Mouse (Mus musculus): Measurements from ENCODE around the gene Asphd1.

The Asphd1 gene

DNA sequence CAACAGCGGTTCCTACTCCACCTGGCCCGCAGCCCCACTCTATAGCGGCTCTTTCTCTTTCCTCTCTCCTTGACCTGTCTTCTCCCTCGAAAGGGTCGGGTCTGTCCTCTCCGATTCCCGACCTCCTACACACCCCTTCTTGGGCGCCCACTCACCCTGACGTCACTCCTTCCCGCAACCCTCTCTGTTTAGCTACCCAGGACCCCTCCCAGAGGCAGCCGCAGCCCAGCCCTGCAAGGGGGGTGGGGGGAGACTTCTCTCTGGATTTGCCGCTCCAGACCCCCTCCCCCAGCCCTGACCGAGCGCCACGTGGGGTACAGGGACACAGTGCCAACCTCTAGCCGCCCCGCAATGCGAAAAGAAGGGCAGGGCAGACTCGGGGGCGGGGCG, at the start of gene Asphd1:
TSS of gene Asphd1 (minus strand) at position 180 of the 390 bp plus-strand sequence.
- no peak for DNase-seq (ENCODE audit: low spot score)

DNA sequence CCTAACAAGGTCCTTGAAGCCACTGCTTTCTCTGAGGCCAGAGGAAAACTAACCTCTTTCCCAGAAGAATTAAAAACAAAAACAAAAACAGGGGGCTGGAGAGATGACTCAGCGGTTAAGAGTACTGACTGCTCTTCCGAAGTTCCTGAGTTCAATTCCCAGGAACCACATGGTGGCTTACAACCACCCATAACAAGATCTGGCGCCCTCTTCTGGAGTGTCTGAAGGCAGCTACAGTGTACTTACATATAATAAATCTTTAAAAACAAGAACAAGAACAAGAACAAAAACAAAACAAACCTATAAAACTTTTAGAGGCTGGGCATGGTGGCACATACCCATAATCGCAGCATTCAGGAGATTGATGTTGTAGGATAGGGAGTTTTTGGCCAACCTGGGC, 47.1 kb upstream of the Asphd1 start:
- no peak for DNase-seq (ENCODE audit: low spot score)

GRCm38 (mm10) chr7:126988816-126989215, 39.4 kb upstream of the Asphd1 start:
- no peak for DNase-seq (ENCODE audit: low spot score)

DNA sequence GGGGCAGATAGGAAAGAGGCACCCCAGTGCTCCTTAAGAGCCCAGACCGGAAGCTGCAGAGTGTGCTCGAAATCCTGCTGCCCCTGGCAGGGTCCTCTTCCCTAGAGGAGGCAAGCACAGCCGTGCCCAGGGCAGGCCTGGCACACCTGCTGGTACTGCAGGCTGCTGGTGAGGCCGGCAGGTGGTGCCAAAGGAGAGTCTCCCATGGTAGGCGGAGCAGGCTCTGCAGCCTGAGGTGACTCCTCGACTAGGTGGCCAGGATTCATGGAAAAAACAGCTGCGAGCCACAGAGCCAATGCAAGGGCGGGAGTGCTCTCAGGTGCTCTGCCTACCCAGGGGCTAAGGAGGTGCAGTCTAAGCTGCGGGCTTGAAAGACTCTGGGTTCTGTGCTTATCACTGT, 36.9 kb upstream of the Asphd1 start:
- no peak for DNase-seq (ENCODE audit: low spot score)

DNA sequence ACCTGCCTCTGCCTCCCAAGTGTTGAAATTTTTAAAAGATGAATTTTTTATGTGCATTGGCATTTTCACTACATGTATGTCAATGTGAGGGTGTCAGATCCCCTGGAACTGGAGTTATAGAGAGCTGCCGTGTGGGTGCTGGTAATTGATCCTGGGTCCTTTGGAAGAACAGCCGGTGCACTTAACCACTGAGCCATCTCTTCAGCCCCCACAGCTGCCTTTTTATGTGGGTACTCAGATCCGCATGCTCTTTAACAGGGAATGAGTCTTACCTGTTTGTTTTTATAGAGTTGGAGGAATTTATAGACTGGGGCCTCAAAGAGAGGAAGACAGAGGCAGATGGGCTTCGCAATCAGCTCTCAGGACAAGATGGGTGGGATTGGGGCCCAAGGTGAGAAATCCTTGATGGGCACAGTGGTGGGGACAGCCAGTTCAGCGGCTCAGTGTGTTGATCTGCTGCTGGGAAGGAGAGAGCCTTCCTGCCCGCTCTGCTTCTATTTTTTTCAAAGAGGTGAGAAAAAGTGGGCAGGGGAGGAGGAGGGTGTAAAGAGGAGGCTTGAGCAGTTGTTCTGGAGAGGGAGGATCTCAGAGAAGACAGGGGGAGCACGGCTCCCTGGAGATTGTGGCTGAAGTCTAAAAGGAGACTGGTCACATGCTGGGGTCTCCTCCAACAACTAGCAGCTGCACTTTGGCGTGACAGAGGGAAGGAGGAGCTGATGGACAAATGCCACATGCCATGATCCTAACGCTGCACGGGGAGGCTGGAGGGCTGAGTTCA, 35.5 kb upstream of the Asphd1 start:
- no peak for DNase-seq (ENCODE audit: low spot score)

GRCm38 (mm10) chr7:126983113-126983512, 33.7 kb upstream of the Asphd1 start:
- DNase-seq (ENCODE audit: low spot score): no peak

DNA sequence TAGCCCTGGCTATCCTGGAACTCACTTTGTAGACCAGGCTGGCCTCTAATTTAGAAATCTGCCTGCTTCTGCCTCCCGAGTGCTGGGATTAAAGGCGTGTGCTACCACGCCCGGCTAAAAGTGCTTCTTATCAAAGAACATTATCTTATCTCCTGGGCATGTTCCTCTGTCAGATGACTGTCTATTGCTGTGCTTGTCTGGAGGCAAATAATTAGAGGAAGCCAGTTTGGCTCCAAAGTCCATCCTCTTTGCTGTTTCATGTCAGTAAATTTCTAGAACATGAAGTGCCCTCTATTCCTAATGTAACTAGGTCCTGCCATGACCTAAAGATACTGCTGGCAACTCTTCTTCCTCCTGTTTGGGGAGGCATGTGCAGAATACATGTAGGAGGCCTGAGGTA, 32.7 kb upstream of the Asphd1 start:
- no peak for DNase-seq (ENCODE audit: low spot score)

- no peak for DNase-seq (ENCODE audit: low spot score)
These were observed 32.2 kb upstream of the Asphd1 start for GRCm38 (mm10) chr7:126981601-126982000.

- DNase-seq (ENCODE audit: low spot score): no peak
These were observed 29.5 kb upstream of the Asphd1 start for GRCm38 (mm10) chr7:126978841-126979240.

- DNase-seq (ENCODE audit: low spot score): no peak
These were observed 27.6 kb upstream of the Asphd1 start for GRCm38 (mm10) chr7:126976878-126977459.

DNA sequence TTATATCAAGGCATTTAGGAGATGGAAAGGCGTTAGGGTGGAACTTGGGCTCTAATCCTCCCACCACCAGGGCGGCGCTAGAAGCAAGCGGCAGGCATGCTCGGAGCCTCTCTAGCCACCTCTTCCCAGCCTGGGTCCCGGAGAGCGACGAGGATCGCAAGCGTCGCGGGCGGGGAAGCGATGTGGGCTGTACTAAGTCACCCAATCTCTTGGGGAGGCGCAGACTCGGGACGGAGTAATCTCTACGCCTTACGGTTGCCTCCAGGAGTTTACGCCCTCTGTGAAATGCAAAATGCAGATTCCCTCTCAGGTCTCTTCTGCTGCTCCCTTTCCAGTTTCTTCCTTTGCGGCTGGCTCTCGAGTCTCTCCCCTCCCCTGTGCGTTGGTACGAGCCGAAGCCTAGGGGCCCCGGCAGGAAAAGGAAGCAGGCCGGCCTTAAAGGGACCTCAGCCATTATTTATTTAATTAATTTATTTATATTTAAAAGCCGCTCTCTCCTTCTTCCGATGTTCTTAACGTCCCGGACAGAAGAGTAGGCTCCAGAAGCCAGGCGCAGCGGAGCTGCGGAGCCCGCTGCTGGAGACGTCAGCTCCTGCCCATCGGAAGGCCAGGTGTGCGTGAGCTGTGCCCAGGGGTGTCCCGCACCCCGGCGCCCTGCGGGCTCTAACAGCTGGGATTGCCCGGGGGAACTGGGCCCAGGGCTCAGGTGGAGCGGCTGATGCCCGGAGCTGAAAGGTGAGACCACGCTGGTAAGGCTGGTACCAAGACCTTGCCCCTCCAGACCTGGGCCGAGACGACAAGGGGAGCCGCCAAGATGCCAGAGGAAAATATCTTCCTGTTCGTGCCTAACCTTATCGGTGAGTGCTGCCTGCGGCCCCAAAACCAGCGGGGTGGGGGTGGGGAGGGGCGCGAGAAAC, 26.8 kb upstream of the Asphd1 start, which contains the start of gene Cdiptos:
TSS of gene Cdiptos (minus strand) at position 149 of the 917 bp plus-strand sequence.
- peak; percentile 92 for DNase-seq (ENCODE audit: low spot score)

- DNase-seq (ENCODE audit: low spot score): no peak
These were observed 26.3 kb upstream of the Asphd1 start, which contains the start of gene Cdipt for GRCm38 (mm10) chr7:126975893-126975949. Cdipt (plus strand) TSS chr7:126975914.

GRCm38 (mm10) chr7:126975493-126975892, 26.1 kb upstream of the Asphd1 start:
- no peak for DNase-seq (ENCODE audit: low spot score)

DNA sequence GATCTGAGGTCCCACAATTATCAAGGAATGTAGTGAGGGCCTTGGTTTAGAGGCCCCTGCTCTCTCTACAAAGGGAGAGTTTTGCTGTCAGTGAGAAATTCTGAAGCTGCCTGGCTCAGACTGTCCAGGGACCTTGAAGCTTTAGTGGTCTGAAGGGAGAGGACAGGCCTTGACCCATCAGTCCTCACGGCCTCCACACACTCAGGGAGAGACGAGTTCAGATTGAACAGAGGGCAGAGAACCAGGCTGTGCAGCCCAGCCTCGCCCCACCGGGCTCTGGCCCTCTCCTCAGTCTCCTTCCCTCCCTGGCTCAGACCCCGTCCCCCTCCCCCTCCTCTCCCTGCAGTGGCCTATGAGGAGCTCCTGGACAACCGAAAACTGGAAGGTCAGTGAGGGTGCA, 18.0 kb upstream of the Asphd1 start:
- DNase-seq (ENCODE audit: low spot score): no peak

- no peak for DNase-seq (ENCODE audit: low spot score)
These were observed 16.2 kb upstream of the Asphd1 start for GRCm38 (mm10) chr7:126965568-126965967.

DNA sequence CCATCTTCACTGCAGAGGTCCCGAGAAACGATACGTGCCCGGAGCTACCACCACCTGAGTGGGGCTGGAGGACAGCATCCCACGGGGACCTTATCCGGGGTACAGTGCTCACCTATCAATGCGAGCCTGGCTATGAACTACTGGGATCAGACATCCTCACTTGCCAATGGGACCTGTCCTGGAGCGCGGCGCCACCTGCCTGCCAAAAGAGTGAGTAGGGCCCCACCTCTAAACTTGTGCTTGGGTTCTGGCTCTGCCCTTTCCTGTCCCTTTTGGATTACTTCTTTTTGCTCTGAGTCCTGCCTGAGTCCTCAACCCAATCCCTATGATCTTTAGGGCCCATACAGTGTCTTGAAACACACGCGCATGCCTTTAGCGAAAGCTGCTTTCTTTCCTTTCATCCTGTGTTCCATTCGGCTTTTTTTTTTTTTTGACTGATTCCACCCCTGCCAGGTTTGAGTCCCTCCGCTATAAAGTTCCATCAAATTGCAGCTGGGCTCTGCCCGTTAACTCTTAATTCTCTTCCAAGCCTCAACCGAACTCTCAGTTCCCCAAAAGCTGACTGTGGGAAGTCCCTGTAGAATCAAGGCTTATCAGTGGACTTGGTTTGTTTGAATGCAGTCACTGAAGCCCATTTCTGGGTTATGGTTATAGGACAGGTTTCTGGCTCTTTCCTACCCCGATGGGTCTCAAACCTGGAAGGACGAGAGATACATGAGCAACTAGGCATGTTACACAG, 14.3 kb upstream of the Asphd1 start:
- no peak for DNase-seq (ENCODE audit: low spot score)

DNA sequence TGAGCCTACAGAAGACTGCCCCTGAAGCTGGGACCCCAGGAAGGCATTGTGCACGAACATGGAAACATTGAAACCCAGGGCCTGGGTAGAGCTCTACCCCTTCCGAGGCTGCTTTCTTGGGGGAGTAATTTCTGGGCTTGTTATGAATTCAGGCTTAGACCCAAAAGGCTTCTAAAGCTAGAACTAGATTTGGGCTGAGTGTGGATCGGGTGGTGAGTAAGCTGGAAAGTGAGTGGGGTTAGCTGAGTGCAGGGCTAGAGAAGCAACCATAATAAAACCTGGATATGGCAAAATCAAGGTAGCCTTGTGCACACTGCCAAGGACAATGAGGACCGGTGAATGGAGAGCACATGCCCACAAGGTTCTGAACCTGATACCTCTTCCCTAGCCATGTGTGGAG, 12.6 kb upstream of the Asphd1 start:
- no peak for DNase-seq (ENCODE audit: low spot score)

- no peak for DNase-seq (ENCODE audit: low spot score)
These were observed 11.7 kb upstream of the Asphd1 start for GRCm38 (mm10) chr7:126961095-126961494.

- no peak for DNase-seq (ENCODE audit: low spot score)
These were observed 10.4 kb upstream of the Asphd1 start for GRCm38 (mm10) chr7:126959780-126960179.

DNA sequence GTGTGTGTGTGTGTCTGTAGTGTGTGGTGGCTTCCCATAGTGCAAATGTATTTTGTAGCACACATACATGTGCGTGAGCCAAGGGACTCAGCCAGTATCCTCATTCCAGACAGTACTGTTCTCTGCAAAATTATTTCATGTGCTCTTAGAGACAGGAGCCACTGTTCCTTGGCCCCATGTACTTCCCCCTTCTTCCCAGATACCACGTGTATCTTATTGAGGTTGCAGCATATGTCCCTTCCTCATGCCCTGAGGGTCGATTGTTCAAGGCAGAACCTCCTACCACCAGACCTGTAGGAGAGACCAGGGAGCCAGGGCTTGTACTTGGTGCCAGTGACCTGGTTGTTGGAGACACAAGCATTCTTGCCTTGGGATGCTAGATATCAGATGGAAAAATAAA, 5.7 kb upstream of the Asphd1 start:
- DNase-seq (ENCODE audit: low spot score): no peak

GRCm38 (mm10) chr7:126952646-126953045, 3.3 kb upstream of the Asphd1 start:
- DNase-seq (ENCODE audit: low spot score): no peak

DNA sequence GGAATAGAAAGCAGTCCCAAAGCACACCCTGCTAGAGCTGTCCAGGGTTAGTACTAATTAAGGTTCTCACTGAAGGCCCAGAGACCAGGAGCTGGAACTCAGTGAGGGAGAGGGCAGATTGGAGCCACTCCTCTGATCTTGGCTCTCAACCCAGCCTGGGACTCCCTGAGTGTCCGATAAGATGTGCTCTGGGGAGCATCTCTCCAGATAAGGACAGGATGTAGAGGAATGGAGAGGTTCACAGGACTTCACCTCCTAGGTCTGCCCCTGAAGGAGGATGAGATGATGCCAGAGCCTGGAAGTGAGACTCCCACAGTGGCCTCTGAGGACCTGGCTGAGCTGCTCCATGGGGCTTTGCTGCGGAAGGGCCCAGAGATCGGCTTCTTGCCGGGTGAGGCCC, 2.4 kb upstream of the Asphd1 start:
- DNase-seq (ENCODE audit: low spot score): no peak
